Mouse (Mus musculus) ES-E14 (cell line): ENCODE measurements around the gene Entpd3.

Experiments
- HCFC1 ChIP-seq: IDR thresholded peaks from 2 replicates; pipeline ENCODE4 v1.6.1; 2012; ENCODE audit warnings: low read length, inconsistent platforms, borderline replicate concordance; ENCODE audit not compliant: insufficient read depth
- ZC3H11A ChIP-seq: IDR thresholded peaks from 2 replicates; pipeline ENCODE4 v1.6.1; 2012; ENCODE audit warnings: low read depth, mild to moderate bottlenecking, inconsistent platforms, low read length, borderline replicate concordance
- ZNF384 ChIP-seq: IDR thresholded peaks from 2 replicates; pipeline ENCODE4 v1.6.1; 2012; ENCODE audit warnings: low read depth, low read length, inconsistent platforms

GRCm38 (mm10) chr9:120504423-120504822 is 35.2 kb upstream of the Entpd3 start:
- no peak for TF ChIP-seq ZNF384
- TF ChIP-seq ZC3H11A: no peak
- TF ChIP-seq HCFC1: no peak
